Mouse (Mus musculus) frontal cortex, postnatal 14 days (tissue): ENCODE results near the gene Cep83.
"Not testable (repeated sequence)": the region's sequence is repeated elsewhere in the genome, so short reads cannot be mapped to it uniquely, and the experiment has no call there.

Experiments
- DNase-seq, 2 experiments: peaks; one replicate each; pipeline ENCODE4 v3.0.0; 2022; ENCODE audit warnings: low spot score in 2 of 2

The Cep83 gene

GRCm38 (mm10) chr10:94688420-94689175, at the start of gene Cep83:
Gene Cep83 (plus strand): TSS chr10:94688654.
- DNase-seq = peak; percentile 79 to 87

- DNase-seq = no peak
Observed at GRCm38 (mm10) chr10:94639281-94639680, 49.2 kb upstream of the Cep83 start.

GRCm38 (mm10) chr10:94640067-94640466, 48.4 kb upstream of the Cep83 start:
- no peak for DNase-seq

GRCm38 (mm10) chr10:94664036-94664435, 24.4 kb upstream of the Cep83 start:
- no peak for DNase-seq

GRCm38 (mm10) chr10:94664455-94664854, 24.0 kb upstream of the Cep83 start:
- DNase-seq = no peak

GRCm38 (mm10) chr10:94668147-94668546, 20.3 kb upstream of the Cep83 start:
- no peak for DNase-seq

- DNase-seq = peak in 1 of 2 experiments; percentile 10
Observed at GRCm38 (mm10) chr10:94687801-94688419, 544 bp upstream of the Cep83 start.

GRCm38 (mm10) chr10:94689176-94689510, 689 bp downstream of the Cep83 start:
- no peak for DNase-seq

- no peak for DNase-seq
Observed at GRCm38 (mm10) chr10:94690376-94690775, 1.9 kb downstream of the Cep83 start.

GRCm38 (mm10) chr10:94692163-94692562, 3.7 kb downstream of the Cep83 start:
- no peak for DNase-seq

GRCm38 (mm10) chr10:94705643-94706258, 17.3 kb downstream of the Cep83 start:
- no peak for DNase-seq

- DNase-seq = no peak
Observed at GRCm38 (mm10) chr10:94706695-94707094, 18.2 kb downstream of the Cep83 start.

GRCm38 (mm10) chr10:94709622-94710319, 21.3 kb downstream of the Cep83 start:
- DNase-seq = no peak

GRCm38 (mm10) chr10:94710320-94710695, 21.9 kb downstream of the Cep83 start:
- no peak for DNase-seq

GRCm38 (mm10) chr10:94720300-94720699, 31.8 kb downstream of the Cep83 start:
- DNase-seq = no peak

GRCm38 (mm10) chr10:94728053-94728452, 39.6 kb downstream of the Cep83 start:
- DNase-seq = not testable (repeated sequence)

GRCm38 (mm10) chr10:94730445-94730844, 42.0 kb downstream of the Cep83 start:
- no peak for DNase-seq

- no peak for DNase-seq
Observed at GRCm38 (mm10) chr10:94734829-94735228, 46.4 kb downstream of the Cep83 start.

- no peak for DNase-seq
Observed at GRCm38 (mm10) chr10:94740221-94740620, 51.8 kb downstream of the Cep83 start.

- no peak for DNase-seq
Observed at GRCm38 (mm10) chr10:94741459-94741858, 53.0 kb downstream of the Cep83 start.

- no peak for DNase-seq
Observed at GRCm38 (mm10) chr10:94747011-94747410, 58.6 kb downstream of the Cep83 start.

GRCm38 (mm10) chr10:94771496-94771895, 83.0 kb downstream of the Cep83 start:
- DNase-seq = no peak
